Mouse (Mus musculus) adrenal gland, postnatal 25 days (tissue): Measurements from ENCODE around the gene Ppp1r3e. TPM values are rescaled to one million over a fixed set of nuclear protein-coding genes. Genes with fewer than 3 reads are reported as not detected.

ENCODE experiments used
- DNase-seq: peaks from one replicate; pipeline ENCODE4 v3.0.0; 2021; ENCODE audit warnings: mixed read lengths
- total RNA-seq: library from RNA; stranded (reverse); gene quantifications from 2 replicates; pipeline ENCODE4 v1.2.3, GENCODE M21; 2021

Ppp1r3e gene
- total RNA-seq, 1 experiment from 2014 or later = 23.8 TPM

GRCm38 (mm10) chr14:54883154-54884021, 6.0 kb upstream of the Ppp1r3e start, which contains the start of the genes Bcl2l2 and Gm20521:
TSS of gene Bcl2l2 (plus strand) at chr14:54883377.
TSS of gene Gm20521 (plus strand) at chr14:54883441.
- peak; percentile 90 for DNase-seq

DNA sequence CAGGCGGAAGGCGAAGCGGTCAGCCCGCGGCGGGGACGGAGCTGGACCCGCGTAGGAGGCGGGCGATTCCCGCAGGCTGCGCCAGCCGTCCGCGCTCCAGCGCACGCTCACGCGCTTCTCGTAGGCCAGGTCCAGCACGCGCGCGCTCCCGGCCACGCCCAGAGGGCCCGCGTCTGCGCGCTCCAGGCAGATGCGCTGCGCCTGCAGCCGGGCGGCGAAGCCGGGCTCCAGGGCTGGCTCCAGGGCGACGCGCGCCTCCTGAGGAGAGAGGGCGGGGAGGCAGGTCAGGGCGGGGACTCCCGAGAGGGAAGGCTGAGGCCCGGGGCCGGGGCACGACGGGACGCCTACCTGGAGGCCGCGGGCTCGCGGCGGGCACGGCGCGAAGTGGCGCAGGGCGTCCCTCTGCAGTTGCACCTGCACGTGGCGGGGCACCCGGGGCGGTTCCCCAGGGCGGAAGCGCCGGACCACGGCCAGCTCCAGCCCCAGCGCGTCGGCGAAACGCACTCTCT, 757 bp downstream of the Ppp1r3e start:
- peak; percentile 94 for DNase-seq

- no peak for DNase-seq
These were observed 1.4 kb downstream of the Ppp1r3e start for GRCm38 (mm10) chr14:54875844-54876538.

- no peak for DNase-seq
These were observed 3.2 kb downstream of the Ppp1r3e start for GRCm38 (mm10) chr14:54874165-54874564.

- no peak for DNase-seq
These were observed 6.5 kb downstream of the Ppp1r3e start, which contains the start of gene Homez for GRCm38 (mm10) chr14:54870861-54871260. TSS of gene Homez (minus strand) at chr14:54870961.

- no peak for DNase-seq
These were observed 9.3 kb downstream of the Ppp1r3e start for GRCm38 (mm10) chr14:54868026-54868425.

- no peak for DNase-seq
These were observed 10.4 kb downstream of the Ppp1r3e start for GRCm38 (mm10) chr14:54866936-54867335.

DNA sequence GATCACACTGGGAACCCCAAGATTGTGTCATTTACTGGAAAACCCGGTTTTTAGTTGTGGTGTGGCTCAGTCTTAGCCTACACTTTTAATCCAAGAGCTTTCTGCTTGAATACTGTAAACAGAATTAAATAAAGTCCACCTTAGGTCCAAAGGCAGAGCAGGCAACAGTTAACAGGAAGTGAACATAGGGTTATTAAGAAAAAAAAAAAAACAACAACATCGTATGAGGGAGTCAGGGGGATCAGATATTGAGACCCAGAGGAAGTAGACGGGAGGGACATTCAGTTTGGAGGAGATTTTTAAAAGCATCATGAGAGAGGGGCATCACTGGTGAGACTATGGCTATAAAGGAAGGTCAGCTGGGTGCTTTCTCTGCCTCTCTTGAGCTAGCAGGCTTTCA, 11.1 kb downstream of the Ppp1r3e start:
- no peak for DNase-seq

DNA sequence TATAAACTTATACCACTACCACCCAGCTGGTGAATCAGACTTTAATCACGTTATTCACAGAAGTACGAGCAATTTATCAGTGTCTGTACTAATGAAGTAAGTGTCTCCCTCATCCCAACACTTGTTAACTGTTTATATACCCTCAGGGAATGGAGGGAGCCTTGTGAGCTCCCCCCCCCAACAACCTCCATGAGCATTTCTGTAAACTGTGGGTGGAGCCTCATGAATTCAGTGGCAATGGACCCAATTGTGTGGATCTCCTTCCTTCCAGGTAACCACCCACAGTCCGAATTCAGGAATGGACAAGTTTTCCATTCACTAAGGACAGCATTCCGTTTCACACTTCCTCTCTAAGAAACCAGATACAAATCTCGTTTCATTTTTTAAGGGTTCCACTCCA, 11.7 kb downstream of the Ppp1r3e start:
- no peak for DNase-seq

- DNase-seq = no peak
These were observed 12.9 kb downstream of the Ppp1r3e start for GRCm38 (mm10) chr14:54864313-54865036.

GRCm38 (mm10) chr14:54863501-54864312, 13.6 kb downstream of the Ppp1r3e start:
- DNase-seq = peak; percentile 95

DNA sequence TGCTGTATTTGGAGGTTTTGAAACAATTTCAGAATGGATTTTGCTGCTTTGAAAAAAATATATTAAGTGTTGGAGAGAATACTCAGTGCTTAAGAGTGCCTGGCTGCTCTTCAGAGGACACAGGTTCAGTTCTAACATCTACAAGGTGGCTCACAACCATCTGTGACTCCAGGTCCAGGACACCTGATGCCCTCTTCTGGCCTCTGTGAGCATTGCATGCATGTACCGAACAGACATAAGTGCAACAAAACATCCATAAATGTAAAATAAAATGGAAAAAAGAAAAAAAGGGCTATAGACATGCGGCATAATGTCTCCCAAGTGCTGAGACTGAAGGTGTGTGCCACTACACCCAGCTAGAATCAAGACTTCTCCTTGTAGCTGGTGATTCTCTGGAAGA, 16.8 kb downstream of the Ppp1r3e start:
- peak; percentile 66 for DNase-seq

- DNase-seq = no peak
These were observed 19.5 kb downstream of the Ppp1r3e start for GRCm38 (mm10) chr14:54857891-54858290.

DNA sequence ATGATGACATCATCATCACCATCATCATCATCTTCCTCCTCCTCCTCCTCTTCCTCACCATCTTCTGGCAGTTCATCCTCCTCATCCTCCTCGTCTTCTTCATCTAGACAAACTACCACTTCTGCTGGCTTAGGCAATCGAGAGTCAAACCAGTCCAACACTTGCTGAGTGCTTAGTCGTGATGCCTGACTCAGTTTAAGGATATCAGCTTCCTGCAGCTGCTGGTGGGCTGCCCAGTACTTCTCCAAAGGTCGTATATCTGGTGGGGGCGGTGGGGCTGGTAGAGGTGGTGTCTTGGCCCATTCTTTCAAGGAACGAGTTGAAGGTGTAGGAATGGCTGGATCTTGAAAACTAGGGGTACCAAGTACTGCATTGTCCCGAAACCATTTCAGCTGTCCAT, 20.6 kb downstream of the Ppp1r3e start:
- no peak for DNase-seq

GRCm38 (mm10) chr14:54855726-54856125, 21.6 kb downstream of the Ppp1r3e start:
- DNase-seq = no peak

DNA sequence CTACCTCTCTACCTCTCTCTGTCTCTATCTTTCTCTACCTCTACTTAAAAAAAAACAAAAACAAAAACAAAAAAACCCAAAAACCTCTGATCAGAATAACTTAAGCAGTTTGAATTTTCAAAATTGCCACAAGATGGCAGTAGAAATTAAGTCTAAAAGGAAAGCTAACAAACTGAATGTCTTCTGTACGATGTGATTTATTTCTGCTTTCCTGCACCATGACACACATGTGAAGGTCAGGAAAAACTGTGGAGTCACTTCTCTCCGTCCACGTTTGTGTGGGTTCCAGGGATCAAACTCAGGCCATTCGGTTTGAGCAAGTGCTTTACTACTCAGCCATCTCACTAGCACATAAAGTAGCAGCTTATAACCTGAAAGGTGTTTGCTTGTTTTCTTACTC, 33.9 kb downstream of the Ppp1r3e start:
- no peak for DNase-seq

DNA sequence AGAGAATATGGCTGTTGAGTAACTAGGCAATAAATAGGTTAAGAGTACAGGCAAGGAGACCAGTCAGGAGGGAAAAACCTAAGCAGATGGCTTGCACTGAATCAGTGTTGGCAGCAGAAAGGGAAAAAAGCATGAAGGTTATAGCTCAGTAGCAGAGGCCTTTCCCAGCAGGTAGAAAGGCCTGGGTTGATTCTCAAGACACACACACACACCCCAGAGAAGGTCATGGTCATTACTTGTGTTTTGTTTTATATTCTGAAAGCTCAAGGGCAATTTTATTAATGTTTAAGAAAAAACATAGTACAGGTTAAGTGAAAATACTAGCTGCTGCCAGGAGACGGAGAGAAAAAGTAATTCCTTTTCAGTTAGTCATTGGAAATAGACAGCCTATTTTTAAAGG, 53.6 kb downstream of the Ppp1r3e start:
- DNase-seq = no peak
